In the genomic region with DNA sequence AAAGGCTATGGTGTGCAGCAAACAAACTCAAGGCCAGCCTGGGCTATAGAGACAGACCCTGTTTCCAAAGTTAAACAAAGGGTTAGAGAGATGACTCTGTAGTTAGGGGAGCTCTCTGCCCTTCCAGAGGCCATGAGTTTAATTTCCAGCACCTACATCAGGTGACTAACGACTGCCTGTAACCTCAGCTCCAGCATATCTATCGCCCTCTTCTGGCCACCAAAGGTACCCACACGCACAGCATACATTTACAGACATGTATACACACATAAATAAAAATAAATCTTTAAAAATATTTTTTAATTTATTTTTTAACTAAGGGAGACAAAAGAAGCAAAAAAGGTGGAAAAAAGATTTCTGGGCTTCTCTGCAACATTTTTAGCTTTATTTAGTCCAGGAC, we compare ENCODE assay signal across 21 mouse cellular contexts. TPM values are rescaled to one million over a fixed set of nuclear protein-coding genes. Genes with fewer than 3 reads are reported as not detected.
DNase-seq lines count a peak whose midpoint lies in the region; ATAC-seq and TF ChIP-seq lines count a peak whose summit lies in the region.
"Had no signal": no experiment of that assay in that cellular context is flagged by ENCODE, and none has a peak within 500 bp of the region (broad histone marks: within the 10 kb centered on the region; RNA-seq: fewer than 3 reads in every experiment).

No protein-coding gene starts in this region.

- no peak overlapping the region for H3K9ac ChIP-seq in forebrain, postnatal 0 days
- no peak overlapping the region for H3K9ac ChIP-seq in forebrain, embryonic 15.5 days (replicated peaks)
- H3K9ac ChIP-seq: embryonic facial prominence, embryonic 12.5 days; midbrain, embryonic 12.5 days; neural tube, embryonic 15.5 days had no signal

- no peak for TF ChIP-seq POLR2A in testis, adult 2 months (IDR thresholded peaks at IDR 0.05; ENCODE audit: control insufficient read depth, low read depth, low read length)

- WGBS in forebrain, postnatal 0 days, result 88% methylated on average over 3 of the region's 3 CpGs
- WGBS in forebrain, embryonic 15.5 days, result 93% methylated on average over 3 of the region's 3 CpGs

- no peaks in the 10 kb centered on the region for H3K27me3 ChIP-seq in forebrain, postnatal 0 days (ENCODE audit: insufficient read depth, low read length)
- no peaks in the 10 kb centered on the region for H3K27me3 ChIP-seq in forebrain, embryonic 15.5 days
- H3K27me3 ChIP-seq in testis, adult 2 months (ENCODE audit: control insufficient read depth, insufficient read depth, low read length), result no peaks in the 10 kb centered on the region
- H3K27me3 ChIP-seq: embryonic facial prominence, embryonic 12.5 days; midbrain, embryonic 12.5 days; neural tube, embryonic 15.5 days had no signal

- H3K4me1 ChIP-seq in forebrain, postnatal 0 days (ENCODE audit: insufficient read depth), result no peaks in the 10 kb centered on the region
- H3K4me1 ChIP-seq in forebrain, embryonic 15.5 days, result no peaks in the 10 kb centered on the region
- peaks cover 10% of the 10 kb centered on the region for H3K4me1 ChIP-seq in testis, adult 2 months (ENCODE audit: control insufficient read depth, insufficient read depth, low read length)
- H3K4me1 ChIP-seq: embryonic facial prominence, embryonic 12.5 days; midbrain, embryonic 12.5 days; neural tube, embryonic 15.5 days had no signal

- ATAC-seq in forebrain, postnatal 0 days, result no peak
- no peak for ATAC-seq in forebrain, embryonic 15.5 days (replicated peaks)
- ATAC-seq in erythroblast, adult 5-6 weeks (replicated peaks; ENCODE audit: low FRiP score, poor library complexity, severe bottlenecking), result no peak
- ATAC-seq: hindbrain, embryonic 16.5 days had no signal

- H3K4me2 ChIP-seq in forebrain, postnatal 0 days (ENCODE audit: low read depth), result no peak overlapping the region
- H3K4me2 ChIP-seq in forebrain, embryonic 15.5 days (replicated peaks), result no peak overlapping the region
- H3K4me2 ChIP-seq: embryonic facial prominence, embryonic 12.5 days; heart, embryonic 11.5 days; midbrain, embryonic 12.5 days; neural tube, embryonic 15.5 days had no signal

- H3K9me3 ChIP-seq in forebrain, postnatal 0 days (ENCODE audit: low read length), result no peaks in the 10 kb centered on the region
- no peaks in the 10 kb centered on the region for H3K9me3 ChIP-seq in forebrain, embryonic 15.5 days
- H3K9me3 ChIP-seq: embryonic facial prominence, embryonic 12.5 days; limb, embryonic 10.5 days; midbrain, embryonic 12.5 days; neural tube, embryonic 15.5 days had no signal

- no peak for DNase-seq in forebrain, postnatal 0 days
- no peak for DNase-seq in layer of hippocampus, adult 2 months (ENCODE audit: low spot score in 2 of 2)
- DNase-seq in layer of hippocampus, adult 8-10 months (ENCODE audit: low spot score in 2 of 2), result no peak
- DNase-seq in testis, postnatal 10 days (ENCODE audit: low spot score), result no peak
- no peak for DNase-seq in cerebellum, postnatal 4 days (ENCODE audit: low spot score in 2 of 2)
- DNase-seq: adrenal gland, adult 2 months; cerebellum, adult 11 months; gastrocnemius, postnatal 36 days; kidney, adult 18-20 months; thymus, postnatal 4 days had no signal

- no peaks in the 10 kb centered on the region for H3K36me3 ChIP-seq in forebrain, postnatal 0 days (ENCODE audit: insufficient read depth)
- H3K36me3 ChIP-seq in forebrain, embryonic 15.5 days, result no peaks in the 10 kb centered on the region
- no peaks in the 10 kb centered on the region for H3K36me3 ChIP-seq in testis, adult 2 months (ENCODE audit: control insufficient read depth, insufficient read depth, low read length)
- H3K36me3 ChIP-seq: embryonic facial prominence, embryonic 12.5 days; limb, embryonic 10.5 days; midbrain, embryonic 12.5 days; neural tube, embryonic 15.5 days had no signal

- TF ChIP-seq CTCF in forebrain, postnatal 0 days (IDR thresholded peaks at IDR 0.05; ENCODE audit: low read depth), result peak; percentile 24; the same call in 1 of the 2 replicates
- peak; percentile 50 for TF ChIP-seq CTCF in layer of hippocampus, adult 2 months (conservative IDR thresholded peaks at IDR 0.05)
- peak; percentile 25; the same call in 1 of the 2 replicates for TF ChIP-seq CTCF in testis, adult 2 months (IDR thresholded peaks at IDR 0.05; ENCODE audit: control insufficient read depth, insufficient read depth, insufficient replicate concordance, low read depth, low read length)

- no peak overlapping the region for H3K27ac ChIP-seq in forebrain, postnatal 0 days (ENCODE audit: low read depth, low read length)
- H3K27ac ChIP-seq in forebrain, embryonic 15.5 days (replicated peaks), result no peak overlapping the region
- H3K27ac ChIP-seq in layer of hippocampus, adult 2 months, result no peak overlapping the region
- H3K27ac ChIP-seq in testis, adult 2 months (ENCODE audit: control insufficient read depth, insufficient read depth, low read depth, low read length), result no peak overlapping the region
- H3K27ac ChIP-seq: embryonic facial prominence, embryonic 12.5 days; limb, embryonic 10.5 days; macrophage; midbrain, embryonic 12.5 days; neural tube, embryonic 15.5 days had no signal

- no peak overlapping the region for H3K4me3 ChIP-seq in forebrain, postnatal 0 days (ENCODE audit: low read depth, low read length)
- H3K4me3 ChIP-seq in forebrain, embryonic 15.5 days, result no peak overlapping the region
- H3K4me3 ChIP-seq in layer of hippocampus, adult 2 months, result no peak overlapping the region
- no peak overlapping the region for H3K4me3 ChIP-seq in testis, adult 2 months (ENCODE audit: control insufficient read depth, low read depth, low read length)
- H3K4me3 ChIP-seq: embryonic facial prominence, embryonic 12.5 days; limb, embryonic 10.5 days; midbrain, embryonic 12.5 days; myocyte; neural tube, embryonic 15.5 days had no signal

RNA-seq across cellular contexts. Expression of gene Sumo1, which starts 59.7 kb away (rescaled TPM):
- total RNA-seq in forebrain, postnatal 0 days (2014; rRNA removed), result 172 and 182 TPM in 2 replicates
- polyA plus RNA-seq in forebrain, postnatal 0 days (2015; fragmentation: Nextera tagmentation; extraction: Ambion mirVana), result 369 and 428 TPM in 2 replicates
- polyA plus RNA-seq in forebrain, embryonic 15.5 days (2015; fragmentation: Nextera tagmentation; extraction: Ambion mirVana), result 427 and 428 TPM in 2 replicates
- 100 to 1,000 TPM; 117 to 120 TPM for total RNA-seq in layer of hippocampus, adult 2 months (2021)
- total RNA-seq in layer of hippocampus, adult 8-10 months (2022), result 100 to 1,000 TPM; 103 to 124 (median 113) TPM
- polyA plus RNA-seq in testis, adult 2 months (2012; rRNA removed), result 22.2 and 32.2 TPM in 2 replicates
- total RNA-seq in erythroblast, adult 5-6 weeks (2015; ENCODE audit: low replicate concordance), result 67.4 and 77.5 TPM in 2 replicates
- total RNA-seq in erythroblast, adult 5-6 weeks (2017; ENCODE audit: low replicate concordance), result 58.0 and 82.0 TPM in 2 replicates
